Mouse (Mus musculus): ENCODE data around the gene Peli1. TPM values are rescaled to one million over a fixed set of nuclear protein-coding genes. Genes with fewer than 3 reads are reported as not detected.

Gene Peli1
- polyA plus RNA-seq, 1 experiment: 5.2 TPM

DNA sequence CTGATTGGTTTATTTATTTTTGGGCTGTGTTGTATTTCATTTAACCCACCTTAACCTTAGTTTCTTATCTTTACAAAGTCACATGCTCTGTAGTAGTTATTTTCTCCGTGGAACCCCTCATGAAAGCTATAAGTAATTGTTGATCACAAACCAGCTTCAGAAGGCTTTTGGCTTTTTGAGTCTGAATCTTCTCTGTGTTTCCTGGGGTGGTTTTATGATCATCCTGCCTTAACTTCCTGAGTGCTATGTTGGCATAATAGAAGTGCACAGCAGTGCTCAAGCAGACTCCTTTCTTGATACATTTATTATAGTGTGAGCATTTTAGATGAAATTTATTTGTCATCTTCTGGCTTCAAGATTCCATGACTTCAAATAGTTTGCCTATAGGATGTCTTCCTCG lies 12.1 kb downstream of the Peli1 start:
- H3K4me1 ChIP-seq (ENCODE audit: control insufficient read depth, insufficient read depth, low read length): 0 out of 2 replicates have a peak, but pooled peaks cover 2% of the 10 kb centered on the region
- H3K36me3 ChIP-seq (ENCODE audit: control insufficient read depth, insufficient read depth, low read length): no peaks in the 10 kb centered on the region
- no peaks in the 10 kb centered on the region for H3K27me3 ChIP-seq (ENCODE audit: control insufficient read depth, insufficient read depth, low read length)
- no peak overlapping the region for H3K4me3 ChIP-seq (ENCODE audit: control insufficient read depth, low read depth, low read length)
- TF ChIP-seq POLR2A (IDR thresholded peaks at IDR 0.05; ENCODE audit: control insufficient read depth, low read depth, low read length) (no peak), CTCF (IDR thresholded peaks at IDR 0.05; ENCODE audit: control insufficient read depth, insufficient read depth, insufficient replicate concordance, low read depth, low read length) (no peak)
- H3K27ac ChIP-seq (ENCODE audit: control insufficient read depth, insufficient read depth, low read depth, low read length): no peak overlapping the region

DNA sequence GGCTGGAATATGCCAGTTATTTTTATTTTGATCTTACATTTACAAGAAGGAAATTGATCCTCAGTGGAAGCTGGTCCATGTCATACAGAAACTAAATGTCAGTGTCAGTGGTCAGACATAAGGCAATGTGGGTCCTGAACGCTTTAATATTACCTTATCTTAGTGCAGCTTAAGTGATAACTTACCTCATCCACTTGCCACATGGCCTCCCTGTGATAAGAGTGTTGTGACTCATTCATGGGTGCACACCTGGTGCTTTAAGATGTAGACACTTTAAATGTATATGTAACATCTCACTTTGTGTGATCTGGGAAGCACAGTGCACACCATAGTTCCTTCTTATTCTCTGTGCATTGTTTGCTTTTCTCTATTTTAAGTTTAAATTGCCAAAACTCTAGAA lies 14.3 kb downstream of the Peli1 start:
- no peaks in the 10 kb centered on the region for H3K36me3 ChIP-seq (ENCODE audit: control insufficient read depth, insufficient read depth, low read length)
- no peak for TF ChIP-seq POLR2A (IDR thresholded peaks at IDR 0.05; ENCODE audit: control insufficient read depth, low read depth, low read length)
- no peak for TF ChIP-seq CTCF (IDR thresholded peaks at IDR 0.05; ENCODE audit: control insufficient read depth, insufficient read depth, insufficient replicate concordance, low read depth, low read length)

GRCm38 (mm10) chr11:21107120-21107519 lies 16.0 kb downstream of the Peli1 start:
- H3K27me3 ChIP-seq (ENCODE audit: control insufficient read depth, insufficient read depth, low read length): no peaks in the 10 kb centered on the region

More for the DNA sequence above, 14.3 kb downstream of the Peli1 start:
- 0 out of 2 replicates have a peak, but pooled peaks cover 2% of the 10 kb centered on the region for H3K4me1 ChIP-seq (ENCODE audit: control insufficient read depth, insufficient read depth, low read length)
- H3K27me3 ChIP-seq (ENCODE audit: control insufficient read depth, insufficient read depth, low read length): no peaks in the 10 kb centered on the region
- H3K27ac ChIP-seq (ENCODE audit: control insufficient read depth, insufficient read depth, low read depth, low read length): no peak overlapping the region
- no peak overlapping the region for H3K4me3 ChIP-seq (ENCODE audit: control insufficient read depth, low read depth, low read length)

DNA sequence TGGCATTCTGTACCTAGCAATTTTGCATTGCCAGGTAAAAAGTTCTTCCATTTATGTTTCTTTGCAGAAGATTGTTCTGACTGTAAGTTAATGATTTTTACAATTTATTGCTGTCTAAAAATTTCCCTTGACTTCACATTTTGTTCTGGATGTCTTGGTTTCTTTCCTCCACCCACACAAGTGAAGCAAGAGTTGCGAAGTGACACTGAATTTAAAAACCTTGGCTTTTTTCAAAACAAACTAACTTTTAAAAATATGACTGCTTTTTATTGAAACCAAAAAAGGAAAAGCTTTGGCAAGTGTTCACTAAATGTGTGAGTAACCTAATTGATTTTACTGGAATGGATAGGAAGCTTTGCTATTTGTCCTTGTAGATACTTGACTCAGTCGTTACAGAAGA lies 18.2 kb downstream of the Peli1 start:
- Histone ChIP-seq H3K4me1 (ENCODE audit: control insufficient read depth, insufficient read depth, low read length) (0 out of 2 replicates have a peak, but pooled peaks cover 2% of the 10 kb centered on the region), H3K27me3 (ENCODE audit: control insufficient read depth, insufficient read depth, low read length) (no peaks in the 10 kb centered on the region), H3K27ac (ENCODE audit: control insufficient read depth, insufficient read depth, low read depth, low read length) (no peak overlapping the region), H3K4me3 (ENCODE audit: control insufficient read depth, low read depth, low read length) (no peak overlapping the region), H3K36me3 (ENCODE audit: control insufficient read depth, insufficient read depth, low read length) (no peaks in the 10 kb centered on the region)
- TF ChIP-seq POLR2A (IDR thresholded peaks at IDR 0.05; ENCODE audit: control insufficient read depth, low read depth, low read length): no peak

More at GRCm38 (mm10) chr11:21107120-21107519, 16.0 kb downstream of the Peli1 start:
- H3K4me3 ChIP-seq (ENCODE audit: control insufficient read depth, low read depth, low read length): no peak overlapping the region
- no peaks in the 10 kb centered on the region for H3K36me3 ChIP-seq (ENCODE audit: control insufficient read depth, insufficient read depth, low read length)
- TF ChIP-seq POLR2A (IDR thresholded peaks at IDR 0.05; ENCODE audit: control insufficient read depth, low read depth, low read length) (no peak), CTCF (IDR thresholded peaks at IDR 0.05; ENCODE audit: control insufficient read depth, insufficient read depth, insufficient replicate concordance, low read depth, low read length) (no peak)
- 0 out of 2 replicates have a peak, but pooled peaks cover 2% of the 10 kb centered on the region for H3K4me1 ChIP-seq (ENCODE audit: control insufficient read depth, insufficient read depth, low read length)
- no peak overlapping the region for H3K27ac ChIP-seq (ENCODE audit: control insufficient read depth, insufficient read depth, low read depth, low read length)

GRCm38 (mm10) chr11:21114516-21114915 lies 23.4 kb downstream of the Peli1 start:
- Histone ChIP-seq H3K27me3 (ENCODE audit: control insufficient read depth, insufficient read depth, low read length) (no peaks in the 10 kb centered on the region), H3K4me1 (ENCODE audit: control insufficient read depth, insufficient read depth, low read length) (no peaks in the 10 kb centered on the region), H3K36me3 (ENCODE audit: control insufficient read depth, insufficient read depth, low read length) (no peaks in the 10 kb centered on the region), H3K4me3 (ENCODE audit: control insufficient read depth, low read depth, low read length) (no peak overlapping the region), H3K27ac (ENCODE audit: control insufficient read depth, insufficient read depth, low read depth, low read length) (no peak overlapping the region)
- TF ChIP-seq CTCF (IDR thresholded peaks at IDR 0.05; ENCODE audit: control insufficient read depth, insufficient read depth, insufficient replicate concordance, low read depth, low read length) (no peak), POLR2A (IDR thresholded peaks at IDR 0.05; ENCODE audit: control insufficient read depth, low read depth, low read length) (no peak)

GRCm38 (mm10) chr11:21115804-21116203 lies 24.7 kb downstream of the Peli1 start:
- Histone ChIP-seq H3K36me3 (ENCODE audit: control insufficient read depth, insufficient read depth, low read length) (no peaks in the 10 kb centered on the region), H3K27me3 (ENCODE audit: control insufficient read depth, insufficient read depth, low read length) (no peaks in the 10 kb centered on the region), H3K4me3 (ENCODE audit: control insufficient read depth, low read depth, low read length) (no peak overlapping the region), H3K27ac (ENCODE audit: control insufficient read depth, insufficient read depth, low read depth, low read length) (no peak overlapping the region), H3K4me1 (ENCODE audit: control insufficient read depth, insufficient read depth, low read length) (no peaks in the 10 kb centered on the region)
- TF ChIP-seq CTCF (IDR thresholded peaks at IDR 0.05; ENCODE audit: control insufficient read depth, insufficient read depth, insufficient replicate concordance, low read depth, low read length): no peak
- TF ChIP-seq POLR2A (IDR thresholded peaks at IDR 0.05; ENCODE audit: control insufficient read depth, low read depth, low read length): no peak

- no peak overlapping the region for H3K27ac ChIP-seq (ENCODE audit: control insufficient read depth, insufficient read depth, low read depth, low read length)
- no peaks in the 10 kb centered on the region for H3K36me3 ChIP-seq (ENCODE audit: control insufficient read depth, insufficient read depth, low read length)
- H3K4me1 ChIP-seq (ENCODE audit: control insufficient read depth, insufficient read depth, low read length): no peaks in the 10 kb centered on the region
- no peaks in the 10 kb centered on the region for H3K27me3 ChIP-seq (ENCODE audit: control insufficient read depth, insufficient read depth, low read length)
- no peak for TF ChIP-seq POLR2A (IDR thresholded peaks at IDR 0.05; ENCODE audit: control insufficient read depth, low read depth, low read length)
- no peak for TF ChIP-seq CTCF (IDR thresholded peaks at IDR 0.05; ENCODE audit: control insufficient read depth, insufficient read depth, insufficient replicate concordance, low read depth, low read length)
- H3K4me3 ChIP-seq (ENCODE audit: control insufficient read depth, low read depth, low read length): no peak overlapping the region
Measured at GRCm38 (mm10) chr11:21116623-21117295, 25.7 kb downstream of the Peli1 start.

All from testis, adult 2 months (tissue).